Mouse (Mus musculus): Measurements from ENCODE around the gene Gsta1.
"Not testable (repeated sequence)": the region's sequence is repeated elsewhere in the genome, so short reads cannot be mapped to it uniquely, and the experiment has no call there.

The Gsta1 gene

DNA sequence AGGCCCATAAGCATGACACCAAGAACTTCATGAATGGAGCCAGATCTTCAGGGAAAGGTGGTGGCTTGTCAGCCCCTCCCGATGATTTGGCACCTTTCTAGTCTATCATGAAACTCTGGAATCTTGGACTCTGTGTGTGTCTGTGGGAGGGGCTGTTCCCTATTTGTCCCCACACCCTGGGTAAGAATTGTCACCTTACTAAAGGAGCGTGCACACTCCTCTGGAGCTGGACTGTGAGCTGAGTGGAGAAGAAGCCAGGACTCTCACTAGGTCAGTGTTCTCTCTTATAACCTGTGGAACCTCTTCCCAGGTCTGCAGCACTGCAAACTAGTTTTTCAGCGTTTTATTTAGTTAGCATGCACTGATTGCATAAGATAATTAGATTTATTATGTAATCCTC is at the start of gene Gsta1:
Gene Gsta1, plus strand, starts transcription at position 196 of the 400 bp plus-strand sequence.
- DNase-seq: not testable (repeated sequence)

DNA sequence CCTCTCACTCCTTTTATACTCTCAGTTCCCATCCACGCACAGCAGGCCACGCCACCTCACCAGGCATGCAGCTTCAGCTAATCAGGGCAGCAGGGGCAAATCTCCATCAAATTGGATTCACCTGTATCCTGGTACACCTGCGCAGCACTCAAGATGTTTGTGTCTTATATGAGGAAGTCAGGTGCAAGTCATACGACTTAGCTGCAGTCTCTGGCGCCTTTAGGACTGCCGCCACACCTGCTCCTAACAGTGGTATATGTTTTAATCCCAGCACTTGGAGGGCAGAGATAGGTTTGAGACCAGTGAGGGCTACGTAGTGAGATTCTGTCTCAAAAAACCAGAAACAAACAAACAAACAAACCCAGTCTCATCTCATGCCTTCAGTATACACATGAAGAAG is 48.0 kb upstream of the Gsta1 start, which contains the start of gene Gsta4:
Gene Gsta4, plus strand, starts transcription at position 301 of the 400 bp plus-strand sequence.
- DNase-seq: not testable (repeated sequence)

DNA sequence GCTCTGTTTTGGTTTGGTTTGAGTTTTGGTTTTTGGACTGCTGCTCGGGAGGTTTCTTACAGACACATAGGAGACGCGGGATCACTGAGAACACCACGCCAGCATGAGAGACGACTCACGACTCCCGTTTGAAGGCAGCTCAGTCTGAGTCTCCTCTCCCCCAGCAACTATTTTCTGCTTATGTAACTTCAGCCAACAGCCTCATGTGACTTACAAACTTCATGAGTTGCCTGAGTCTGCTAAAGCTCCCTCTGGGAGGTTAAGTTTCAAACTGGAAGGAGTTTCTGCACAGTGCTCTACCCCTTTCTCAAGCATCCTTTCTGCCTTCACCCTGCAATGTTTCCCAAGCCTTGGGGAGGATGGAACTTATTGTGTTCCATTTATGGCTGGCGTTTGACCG is 44.8 kb upstream of the Gsta1 start:
- no peak for DNase-seq

DNA sequence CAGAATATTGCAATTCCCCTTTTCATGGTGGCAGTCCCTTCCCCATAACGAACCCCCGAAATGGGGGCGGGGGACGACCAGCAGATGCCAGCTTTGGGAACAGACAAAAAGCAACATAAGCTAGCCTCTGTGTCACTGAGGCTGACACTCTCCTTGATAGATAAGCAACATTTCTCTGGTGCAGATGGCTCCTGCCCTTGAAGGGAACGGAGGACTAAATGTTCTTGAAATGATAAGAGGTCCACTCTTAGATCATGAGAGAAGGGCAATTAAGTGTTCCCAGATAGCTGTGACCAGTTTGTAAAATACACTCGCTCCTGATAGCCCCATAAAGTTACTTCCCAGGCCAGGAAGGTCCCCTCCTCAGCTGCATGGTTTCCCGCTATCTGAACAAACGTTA is 41.5 kb upstream of the Gsta1 start:
- no peak for DNase-seq

DNA sequence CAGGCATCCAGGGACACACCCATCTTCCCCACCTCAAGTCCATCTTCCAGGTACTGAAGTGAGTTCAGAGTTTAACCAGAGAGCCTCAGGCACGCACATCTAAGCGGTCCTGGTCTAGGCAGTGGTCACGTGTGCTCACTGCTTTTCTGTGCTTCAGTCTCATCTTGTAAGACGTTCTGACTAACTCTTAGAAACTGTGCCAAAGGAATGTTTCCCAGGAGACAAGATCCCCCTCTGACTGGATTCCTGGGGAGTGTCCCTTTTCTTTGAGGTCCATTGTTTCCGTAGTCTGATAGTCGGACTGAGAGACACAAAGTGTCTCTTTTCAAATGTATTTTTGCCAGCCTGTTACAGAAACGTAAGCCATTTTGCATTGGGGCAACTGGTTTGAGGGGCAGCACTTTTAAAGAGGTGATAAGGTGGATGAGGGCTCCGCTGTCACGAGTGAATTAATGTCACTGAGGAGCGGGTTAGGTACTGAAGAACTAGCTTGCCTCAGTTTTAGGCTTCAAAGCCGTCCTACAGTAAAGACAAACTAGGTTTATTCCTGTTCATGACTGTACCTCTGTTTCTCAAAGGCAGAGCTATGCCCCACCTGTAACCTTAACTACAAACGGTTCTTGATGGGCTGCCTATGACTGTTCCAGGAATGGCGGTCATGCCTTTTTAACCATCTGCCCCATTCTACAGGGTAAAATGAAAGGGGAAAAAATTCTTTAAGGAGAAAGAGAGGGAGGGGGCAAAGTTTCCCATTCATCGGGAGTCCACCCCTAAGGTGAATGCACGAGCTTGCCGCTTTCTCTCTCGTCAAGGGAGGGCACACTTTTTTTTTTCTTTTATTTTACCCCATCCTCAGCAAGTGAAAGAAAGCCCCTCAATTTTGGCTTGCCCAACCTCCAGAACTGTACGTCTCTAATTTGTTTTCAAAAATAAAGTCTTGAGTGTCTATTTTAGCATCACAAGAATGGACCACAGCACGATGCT is 39.5 kb upstream of the Gsta1 start:
- DNase-seq: no peak

DNA sequence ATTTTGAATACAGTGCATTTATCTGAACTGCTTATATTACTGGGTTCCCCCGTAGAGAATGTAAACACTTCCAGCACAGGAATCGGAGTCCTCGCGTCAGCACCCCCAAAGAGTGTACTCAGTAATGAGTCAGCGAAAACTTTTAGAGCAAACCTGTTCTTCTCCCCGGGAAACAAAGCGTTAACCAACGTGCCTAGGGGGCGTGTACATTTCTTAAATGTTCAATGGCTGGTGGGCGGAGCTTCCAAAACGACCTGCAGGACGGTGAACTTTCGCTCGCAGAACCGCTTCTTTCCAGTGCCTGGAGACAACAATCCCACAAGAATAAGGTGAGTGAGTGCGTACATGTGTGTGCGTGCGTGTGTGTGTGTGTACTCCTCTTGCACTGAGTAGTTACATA is 38.7 kb upstream of the Gsta1 start:
- DNase-seq: peak; percentile 84

DNA sequence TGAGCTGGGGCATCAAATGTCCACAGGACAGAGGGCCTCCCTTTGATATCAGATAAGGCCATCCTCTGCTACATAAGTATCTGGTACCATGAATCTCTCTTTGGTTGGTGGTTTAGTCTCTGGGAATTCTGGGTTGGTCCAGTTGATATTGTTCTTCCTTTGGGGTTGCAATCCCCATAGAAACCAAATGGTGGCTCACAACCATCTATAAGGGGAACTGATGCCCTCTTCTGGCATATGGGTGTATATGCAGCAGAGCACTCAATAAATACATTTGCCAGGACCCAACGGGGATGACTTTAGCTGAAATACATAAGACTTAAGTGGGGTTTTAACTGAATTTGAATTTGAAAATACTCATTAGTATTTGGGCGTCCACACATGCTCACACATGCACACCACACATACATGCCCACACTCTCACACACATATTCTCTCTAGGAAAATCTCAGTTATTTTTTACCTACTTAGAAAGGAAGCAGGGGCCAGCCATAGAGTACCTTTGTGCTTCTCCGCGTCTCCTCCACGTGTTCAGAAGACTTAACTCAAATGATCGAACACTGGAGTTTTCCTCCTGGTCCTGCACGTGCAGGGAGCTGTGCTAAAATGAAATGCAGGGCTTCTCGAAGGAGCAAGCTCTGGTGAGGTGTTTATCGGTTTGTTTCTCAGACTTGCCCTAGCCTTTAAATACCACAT is 36.4 kb upstream of the Gsta1 start:
- DNase-seq: peak; percentile 76

DNA sequence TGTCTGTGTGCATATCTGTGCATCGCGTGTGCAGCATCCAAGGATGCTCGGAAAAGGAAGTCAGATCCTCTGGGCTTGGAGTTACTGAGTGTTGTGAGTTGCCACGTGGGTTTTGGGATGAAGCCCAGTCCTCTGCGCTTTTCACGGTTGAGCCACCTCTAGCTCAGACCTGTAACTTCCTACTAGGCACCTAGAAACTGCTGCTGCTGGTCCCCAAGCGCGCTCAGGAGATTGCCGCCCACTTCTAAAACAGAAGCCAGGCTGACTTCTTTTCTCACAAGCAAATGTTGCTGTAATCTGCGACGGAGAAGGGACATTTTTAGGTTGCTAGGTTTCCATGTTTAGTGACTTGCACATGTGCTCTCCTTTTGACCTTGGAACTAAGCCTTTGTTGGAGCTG is 35.4 kb upstream of the Gsta1 start:
- DNase-seq: no peak

DNA sequence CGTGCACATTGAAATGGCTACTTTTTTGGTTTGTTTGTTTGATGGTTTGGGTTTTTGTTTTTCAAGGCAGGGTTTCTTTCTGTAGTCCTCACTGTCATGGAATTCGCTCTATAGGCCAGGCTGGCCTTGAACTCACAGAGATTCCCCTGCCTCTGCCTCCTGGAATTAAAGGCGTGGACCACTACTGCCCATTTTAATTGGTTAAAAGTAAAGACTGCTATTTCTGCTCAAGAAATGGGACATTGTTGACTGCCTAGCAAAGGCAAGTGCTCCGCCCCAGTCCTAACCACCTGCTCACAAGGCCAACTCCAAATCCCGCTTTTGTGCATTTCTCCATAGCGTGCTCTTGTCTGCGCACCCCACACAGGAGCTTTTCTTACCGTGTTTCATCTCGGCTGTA is 32.7 kb upstream of the Gsta1 start:
- DNase-seq: no peak

DNA sequence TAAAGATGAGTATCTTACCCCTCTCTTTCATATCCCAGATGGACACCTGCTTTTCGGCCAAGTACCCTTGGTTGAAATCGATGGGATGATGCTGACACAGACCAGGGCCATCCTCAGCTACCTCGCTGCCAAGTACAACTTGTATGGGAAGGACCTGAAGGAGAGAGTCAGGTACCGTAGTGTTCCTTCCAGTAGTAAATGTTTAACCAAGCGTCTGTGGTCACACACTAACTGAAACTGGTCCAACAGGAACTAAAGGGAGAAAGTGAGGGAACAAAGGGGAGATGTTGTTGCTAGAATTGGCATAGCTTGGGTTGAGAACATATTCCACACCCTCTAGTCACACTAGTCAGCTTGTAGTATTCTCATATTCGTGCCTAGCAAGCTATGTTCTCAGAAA is 26.3 kb upstream of the Gsta1 start:
- no peak for DNase-seq

DNA sequence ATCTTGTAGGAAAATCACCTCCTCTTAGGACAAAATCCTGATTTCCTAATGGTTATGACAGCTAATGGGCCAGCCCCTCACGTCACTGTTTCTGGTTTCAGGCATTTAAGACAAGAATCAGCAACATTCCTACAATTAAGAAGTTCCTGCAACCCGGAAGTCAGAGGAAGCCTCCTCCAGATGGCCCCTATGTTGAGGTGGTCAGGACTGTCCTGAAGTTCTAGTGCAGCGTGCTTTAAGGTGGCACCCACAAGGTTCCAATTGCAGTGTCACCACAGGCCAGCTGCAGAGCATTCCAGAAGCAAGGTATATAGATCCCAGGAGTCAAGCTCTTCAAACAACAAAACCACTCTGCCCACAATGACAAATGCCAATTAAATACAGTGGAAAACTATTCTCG is 21.5 kb upstream of the Gsta1 start:
- no peak for DNase-seq

DNA sequence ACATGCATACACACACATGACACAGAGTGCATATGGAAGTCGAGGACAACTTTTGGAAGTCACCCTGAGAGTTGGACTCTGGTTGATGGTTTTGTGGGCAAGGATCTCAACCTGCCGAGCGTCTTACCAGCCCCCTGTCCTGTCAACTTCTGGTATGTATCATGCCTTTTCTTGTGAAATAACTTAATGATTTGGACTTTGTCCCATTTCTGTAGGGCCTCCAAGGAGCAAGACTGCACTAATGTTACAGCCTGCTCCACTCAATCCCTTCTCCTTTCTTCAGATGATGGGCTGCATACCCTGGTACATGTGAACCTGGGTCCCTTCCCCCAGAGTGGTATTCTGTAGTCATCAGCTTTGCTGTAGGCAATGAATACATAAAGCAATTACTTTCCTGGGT is 20.4 kb upstream of the Gsta1 start:
- no peak for DNase-seq

DNA sequence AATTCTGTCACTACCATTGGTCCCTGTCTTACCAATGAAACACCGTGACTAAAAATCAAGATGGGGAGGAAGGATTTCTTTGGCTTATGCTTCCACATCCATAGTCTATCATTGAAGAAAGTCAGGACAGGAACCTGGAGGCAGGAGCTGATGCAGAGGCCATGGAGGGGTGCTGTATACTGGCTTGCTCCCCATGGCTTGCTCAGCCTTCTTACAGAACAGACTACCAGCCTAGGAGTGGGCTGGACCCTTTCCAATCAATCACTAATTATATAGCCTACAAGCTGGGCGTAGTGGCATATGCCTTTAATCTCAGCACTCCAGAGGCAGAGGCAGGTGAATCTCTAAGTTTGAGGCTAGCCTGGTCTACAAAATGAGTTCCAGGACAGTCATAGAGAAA is 19.6 kb upstream of the Gsta1 start:
- no peak for DNase-seq

DNA sequence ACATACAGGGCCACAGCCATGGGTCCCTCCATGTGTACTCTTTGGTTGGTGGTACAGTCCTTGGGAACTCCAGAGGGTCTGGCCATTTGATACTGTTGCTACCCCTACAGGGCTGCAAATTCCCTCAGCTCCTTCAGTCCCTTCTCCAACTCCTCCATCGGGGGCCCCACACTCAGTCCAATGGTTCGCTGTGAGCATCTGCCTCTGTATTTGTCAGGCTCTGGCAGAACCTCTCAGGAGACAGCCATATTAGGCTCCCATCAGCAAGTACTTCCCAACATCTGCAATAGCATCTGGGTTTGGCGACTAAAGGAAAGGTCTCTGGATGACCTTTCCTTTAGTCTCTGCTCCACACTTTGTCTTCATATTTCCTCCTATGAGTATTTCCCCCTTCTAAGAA is 18.9 kb upstream of the Gsta1 start:
- DNase-seq: no peak

DNA sequence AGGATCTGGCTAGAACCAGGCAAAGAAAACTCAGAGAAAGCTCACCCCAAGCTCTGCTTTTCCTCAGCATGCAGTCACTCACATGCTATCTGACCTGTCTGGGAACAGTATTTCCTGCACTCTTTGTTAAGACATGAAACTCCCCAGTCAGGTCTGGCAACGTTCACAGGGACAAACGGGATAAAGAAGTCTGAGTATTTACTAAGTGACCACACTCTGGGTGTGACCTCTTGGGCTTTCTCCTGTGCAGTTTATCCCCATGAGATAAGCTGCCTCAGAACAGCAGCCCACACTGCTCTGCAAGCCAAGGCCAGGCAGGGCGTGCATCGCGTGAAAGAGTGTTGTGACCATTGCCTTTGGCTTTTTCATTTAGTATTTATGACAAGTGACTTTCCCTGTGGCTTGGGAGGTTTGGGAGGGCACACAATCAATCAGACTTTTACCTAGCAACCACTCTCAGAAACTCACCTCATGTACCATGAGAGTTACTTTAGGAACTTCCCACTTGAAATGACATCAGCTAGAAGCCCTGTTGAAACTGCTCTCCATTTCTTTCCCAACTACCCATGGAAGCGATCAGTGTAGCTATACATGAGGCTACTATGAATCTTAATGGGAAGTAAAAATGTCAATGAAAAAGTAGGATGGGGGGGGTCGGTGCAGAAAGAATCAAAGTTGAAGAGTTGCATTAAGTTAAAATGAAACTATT is 18.0 kb upstream of the Gsta1 start:
- DNase-seq: no peak

DNA sequence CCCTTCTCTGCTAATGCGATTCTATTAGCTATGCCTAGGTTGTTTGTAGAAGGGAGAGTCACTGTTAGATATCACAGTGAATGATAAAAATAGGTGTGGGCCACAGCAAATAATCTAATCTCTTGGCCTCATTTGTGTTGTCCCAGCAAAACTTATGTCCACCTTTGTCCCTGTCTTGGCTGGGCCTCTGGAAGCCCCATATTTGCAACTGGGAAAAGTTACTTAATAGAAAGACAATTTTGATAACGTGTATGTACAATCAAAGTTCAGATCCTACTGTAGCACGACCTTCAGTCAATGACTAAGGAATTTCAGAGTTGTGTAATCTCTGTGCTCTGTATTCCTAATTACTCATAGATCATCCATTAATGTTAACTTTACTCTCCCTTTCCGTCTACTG is 13.4 kb upstream of the Gsta1 start:
- DNase-seq: no peak

DNA sequence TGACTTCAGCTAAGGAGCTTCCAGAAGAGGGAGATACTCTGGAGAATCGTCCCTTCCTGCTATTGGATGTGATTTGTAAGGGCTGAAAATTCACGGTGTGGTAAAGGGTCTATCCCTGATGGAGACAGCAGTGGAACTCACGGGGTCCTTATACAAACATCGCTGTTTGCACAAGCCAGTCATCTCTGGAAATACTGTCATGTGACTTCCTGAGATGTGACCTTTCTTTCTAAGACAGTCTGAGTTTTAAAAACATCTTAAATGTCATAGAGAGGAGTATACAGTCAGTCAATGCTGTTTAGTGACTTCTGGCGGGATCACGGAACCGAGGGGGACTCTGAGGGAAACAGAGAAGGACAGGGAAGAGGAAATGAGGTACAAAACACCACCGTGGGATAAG is 7.8 kb upstream of the Gsta1 start:
- DNase-seq: no peak

DNA sequence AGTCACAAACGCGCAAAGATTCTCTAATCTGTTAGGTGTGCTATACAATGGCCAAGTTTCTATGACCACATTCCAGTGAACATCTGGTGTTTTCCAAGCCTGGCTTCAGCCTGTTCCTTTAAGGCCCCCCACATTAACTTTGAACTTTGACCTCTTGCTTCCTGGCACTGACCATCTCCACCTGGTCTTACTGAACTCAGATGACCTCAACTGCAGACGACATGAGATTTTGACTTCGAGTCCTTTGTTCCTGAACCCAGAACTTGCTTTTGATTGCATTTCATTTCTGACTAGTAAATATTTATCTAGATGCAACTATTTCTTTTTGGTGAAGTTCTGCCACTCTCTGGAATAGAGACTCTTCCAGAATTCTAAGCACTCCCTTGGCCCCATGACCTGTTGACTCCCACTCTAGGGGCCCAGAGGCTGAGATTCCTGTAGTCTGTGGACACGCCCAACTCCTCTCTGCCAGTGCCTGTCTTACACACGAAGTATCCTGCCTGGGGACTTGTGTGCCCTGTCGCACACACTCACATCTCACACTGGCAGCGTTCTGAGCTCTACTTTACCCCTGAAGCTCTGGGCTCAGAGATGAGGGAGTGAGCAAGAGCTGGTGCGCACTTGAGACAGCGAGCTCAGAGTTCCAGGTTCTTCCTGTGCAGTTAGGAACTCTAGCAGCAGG is 7.1 kb upstream of the Gsta1 start:
- DNase-seq: no peak

DNA sequence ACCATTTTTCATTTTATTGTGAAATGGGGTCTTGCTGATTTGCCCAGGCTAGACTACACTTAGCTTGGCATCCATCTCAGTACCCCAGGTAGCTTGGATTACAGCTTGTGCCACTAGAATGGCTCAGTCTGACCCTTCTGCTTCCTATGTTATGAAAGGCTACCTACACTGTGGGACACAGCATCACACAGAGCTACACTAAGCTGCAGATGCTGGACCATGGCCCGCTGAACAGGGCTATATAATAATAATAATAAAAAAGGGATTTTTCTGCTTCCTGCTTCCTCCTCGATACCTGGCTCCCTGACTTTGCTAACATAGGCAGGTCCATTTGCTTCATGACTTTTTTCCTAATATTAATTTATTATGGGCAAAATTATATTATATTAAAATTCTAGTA is 6.0 kb upstream of the Gsta1 start:
- no peak for DNase-seq

DNA sequence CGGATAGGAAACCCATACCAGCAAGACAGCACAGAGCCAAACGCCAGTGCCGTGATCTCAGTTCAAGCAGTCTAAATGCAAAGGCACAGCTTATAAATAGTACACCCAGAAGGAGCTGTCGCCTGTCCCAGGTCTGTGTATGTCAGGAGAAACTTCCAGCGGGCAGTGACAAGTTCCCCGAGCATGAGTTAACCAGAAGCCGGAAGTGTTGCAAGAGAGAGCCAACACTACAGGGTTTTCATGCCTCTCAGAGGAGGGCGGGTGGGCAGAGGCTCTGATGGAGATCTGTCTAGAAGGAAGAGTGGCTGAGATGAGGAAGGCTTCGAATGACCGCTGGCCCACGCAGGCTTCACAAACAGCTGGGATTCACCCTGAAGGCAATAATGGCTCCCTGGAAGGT is 5.2 kb upstream of the Gsta1 start:
- DNase-seq: no peak

DNA sequence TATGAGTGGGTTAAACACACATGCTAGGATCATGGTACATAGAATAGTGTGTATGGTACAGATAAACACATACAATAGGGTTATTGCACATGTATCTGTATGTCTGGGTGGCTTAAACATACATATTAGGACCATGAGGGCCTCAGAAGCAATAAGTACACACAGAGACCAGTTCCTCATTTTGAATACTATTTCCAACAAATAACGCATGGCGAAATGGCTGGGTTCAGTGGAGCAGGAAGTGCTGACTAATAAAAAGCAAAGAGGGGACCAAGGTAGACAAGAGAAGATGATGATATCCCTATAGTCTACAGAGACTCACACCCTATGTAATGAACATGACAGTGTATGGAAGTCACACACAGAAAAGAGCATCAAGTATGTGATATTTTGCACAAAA is 2.3 kb upstream of the Gsta1 start:
- no peak for DNase-seq

DNA sequence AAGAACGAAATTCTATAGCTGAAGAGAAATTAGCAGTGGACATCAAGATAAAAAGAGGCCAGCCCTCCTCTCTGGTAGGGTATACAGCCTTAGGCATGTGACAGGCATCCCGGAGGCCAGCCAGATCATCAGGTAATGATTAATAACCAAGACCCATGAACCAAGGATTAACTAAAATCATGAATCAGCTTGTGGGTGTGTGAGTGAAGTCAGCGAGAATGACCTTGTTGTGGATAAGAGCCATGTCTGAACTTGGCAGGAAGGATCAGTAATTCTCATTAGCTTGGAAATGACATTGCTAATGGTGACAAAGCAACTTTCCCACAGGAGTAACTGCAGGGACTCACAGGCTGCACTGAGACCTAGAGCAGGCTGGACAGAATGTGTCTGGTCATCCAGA is 798 bp upstream of the Gsta1 start:
- peak; percentile 41 for DNase-seq

DNA sequence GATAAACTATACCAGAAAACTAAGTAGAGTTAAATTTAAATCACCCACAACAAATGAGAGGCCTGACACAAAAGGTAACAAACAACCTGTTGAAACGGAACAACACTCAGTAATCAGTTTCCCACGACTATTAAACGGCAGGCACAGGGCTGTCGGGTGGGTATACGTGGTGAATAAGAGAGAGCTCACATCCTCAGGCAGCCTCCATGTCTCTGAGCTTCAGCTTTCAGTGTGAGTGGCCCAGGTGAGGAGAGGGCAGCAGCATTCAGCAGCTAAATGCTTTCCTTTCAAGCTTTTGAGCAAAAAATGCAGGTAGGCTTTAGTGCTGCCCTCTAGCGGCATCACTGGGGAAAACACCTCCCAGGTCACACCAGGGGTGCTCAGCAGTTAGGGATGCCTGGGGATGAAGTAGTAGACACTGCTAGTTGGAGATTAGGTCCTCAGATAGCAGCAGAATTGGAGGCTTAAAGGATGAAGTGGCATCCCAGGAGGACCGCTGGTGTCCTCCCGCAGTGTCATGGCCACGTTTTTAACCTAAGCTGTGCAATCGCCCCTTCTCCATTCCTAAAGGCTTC is 2.8 kb downstream of the Gsta1 start:
- not testable (repeated sequence) for DNase-seq
